Mouse (Mus musculus) kidney, adult 2 months (tissue): ENCODE data around the gene Cog3.

Experiments used
- CTCF ChIP-seq: fragments of 200-500 bp; conservative IDR thresholded peaks from 2 replicates; pipeline ENCODE4 v1.5.1; 2011; ENCODE audit warnings: low read depth, mild to moderate bottlenecking, control low read depth, low read length, moderate library complexity, mixed read lengths; ENCODE audit not compliant: insufficient read depth, insufficient read length
- POLR2A ChIP-seq: fragments of 200-500 bp; IDR thresholded peaks from one replicate; pipeline ENCODE4 v1.6.1; 2011; ENCODE audit warnings: low read depth, low read length, control low read depth

- TF ChIP-seq CTCF (no peak), POLR2A (no peak)
Measured at GRCm38 (mm10) chr14:75741904-75742303, 12.4 kb downstream of the Cog3 start.
